Mouse (Mus musculus) liver, embryonic 13.5 days (tissue): ENCODE data around the gene Kif5a. TPM values are rescaled to one million over a fixed set of nuclear protein-coding genes. Genes with fewer than 3 reads are reported as not detected.

Experiments
- ATAC-seq: fragments of 200-750 bp; cut with Nextera tagmentation; 2 replicates; pipeline ENCODE4 v1.8.0; 2017; ENCODE audit warnings: low read depth, mild to moderate bottlenecking, moderate number of reproducible peaks, moderate library complexity
- DNase-seq: peaks from one replicate; pipeline ENCODE4 v3.0.0; 2022
- H3K27ac ChIP-seq: fragments of 300-500 bp; sonication (generic); 2 replicates; pipeline ENCODE4 v1.5.1; 2015; ENCODE audit warnings: moderate library complexity, mild to moderate bottlenecking, inconsistent platforms
- H3K27me3 ChIP-seq: fragments of 300-500 bp; sonication (generic); 2 replicates; pipeline ENCODE4 v1.6.1; 2015; ENCODE audit warnings: mild to moderate bottlenecking, inconsistent platforms
- H3K36me3 ChIP-seq: fragments of 300-500 bp; sonication (generic); 2 replicates; pipeline ENCODE4 v1.6.1; 2015; ENCODE audit warnings: mild to moderate bottlenecking, inconsistent platforms
- H3K4me1 ChIP-seq: fragments of 300-500 bp; sonication (generic); replicated peaks from 2 replicates; pipeline ENCODE4 v1.6.1; 2015; ENCODE audit warnings: inconsistent platforms
- H3K4me2 ChIP-seq: fragments of 300-500 bp; sonication (generic); 2 replicates; pipeline ENCODE4 v1.6.1; 2015; ENCODE audit warnings: inconsistent platforms, mild to moderate bottlenecking, moderate library complexity
- H3K4me3 ChIP-seq: fragments of 300-500 bp; sonication (generic); replicated peaks from 2 replicates; pipeline ENCODE4 v1.5.1; 2015; ENCODE audit warnings: mild to moderate bottlenecking, inconsistent platforms
- H3K9ac ChIP-seq: fragments of 300-500 bp; sonication (generic); 2 replicates; pipeline ENCODE4 v1.6.1; 2015; ENCODE audit warnings: mild to moderate bottlenecking, inconsistent platforms
- H3K9me3 ChIP-seq: fragments of 300-500 bp; sonication (generic); replicated peaks from 2 replicates; pipeline ENCODE4 v1.6.1; 2016; ENCODE audit warnings: inconsistent platforms
- WGBS: fragments of 180-500 bp; shearing (Covaris S2); methylation state at CpG from one replicate; pipeline ENCODE4 v1.1.7; 2015; ENCODE audit not compliant: insufficient replicate concordance; 5-methylcytosine and 5-hydroxymethylcytosine counted together
- polyA plus RNA-seq: library from polyadenylated mRNA; unstranded; fragments of >200 nt; fragmentation: Nextera tagmentation; extraction: Ambion mirVana; gene quantifications from 2 replicates; pipeline ENCODE4 v1.2.1, GENCODE M21; 2015

Kif5a gene
- polyA plus RNA-seq, 1 experiment from 2014 or later: 0.14 TPM

DNA sequence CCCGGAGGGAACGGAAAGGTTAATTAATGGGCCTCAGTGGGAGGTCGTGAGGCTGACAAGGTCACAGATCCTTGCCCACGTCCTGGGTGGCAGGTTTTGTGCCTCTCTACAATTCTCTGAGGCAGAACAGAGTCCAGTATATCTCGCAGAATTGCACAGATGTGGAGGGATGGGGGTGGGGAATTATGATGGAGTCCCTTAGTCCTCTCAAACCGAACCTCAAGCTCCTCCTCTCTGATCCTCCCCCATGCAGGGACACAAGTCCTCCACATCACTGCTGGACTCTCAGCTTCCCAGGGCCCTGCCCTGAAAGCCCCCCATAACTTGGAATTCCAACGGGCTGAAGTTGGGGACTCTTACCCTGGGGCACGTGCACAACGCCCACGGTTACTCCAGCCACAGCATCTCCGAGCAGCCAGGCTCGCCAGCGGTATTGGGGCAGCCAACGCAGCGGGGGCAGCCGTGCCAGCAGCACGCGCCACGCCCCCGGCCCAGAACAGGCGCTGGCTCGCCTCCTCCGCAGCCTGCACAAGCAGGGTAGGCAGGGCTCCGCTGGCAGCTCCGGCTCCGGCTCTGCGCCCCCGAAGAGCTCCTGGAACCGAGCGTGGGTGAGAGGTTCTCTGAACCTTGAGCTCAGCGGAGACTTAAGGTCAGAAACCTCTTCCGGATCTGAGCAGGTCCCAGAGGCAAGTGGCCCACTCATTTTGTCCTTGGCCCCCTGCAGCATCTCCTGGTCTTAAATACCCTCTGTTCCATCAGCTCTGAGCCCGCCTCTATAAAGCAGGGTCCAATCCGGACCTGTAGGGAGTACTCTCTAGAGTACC is 83.1 kb downstream of the Kif5a start, which contains the start of gene Slc26a10:
Gene Slc26a10 (minus strand): TSS at position 775 of the 824 bp plus-strand sequence.
- DNase-seq: no peak
- Histone ChIP-seq H3K4me3 (peak within 1 kb of the TSS; percentile 27), H3K4me2 (peak within 1 kb of the TSS; percentile 39), H3K27me3 (peaks cover 97% of the 10 kb centered on the region), H3K9me3 (no peaks in the 10 kb centered on the region), H3K9ac (peak within 1 kb of the TSS; percentile 12; the same call in 1 of the 2 replicates), H3K27ac (no peak within 1 kb of the TSS; the same call in 1 of the 2 replicates), H3K36me3 (no peaks in the 10 kb centered on the region), H3K4me1 (peaks cover 61% of the 10 kb centered on the region)
- ATAC-seq: no peak
- 4% methylated on average over 34 of the region's 34 CpGs for WGBS

DNA sequence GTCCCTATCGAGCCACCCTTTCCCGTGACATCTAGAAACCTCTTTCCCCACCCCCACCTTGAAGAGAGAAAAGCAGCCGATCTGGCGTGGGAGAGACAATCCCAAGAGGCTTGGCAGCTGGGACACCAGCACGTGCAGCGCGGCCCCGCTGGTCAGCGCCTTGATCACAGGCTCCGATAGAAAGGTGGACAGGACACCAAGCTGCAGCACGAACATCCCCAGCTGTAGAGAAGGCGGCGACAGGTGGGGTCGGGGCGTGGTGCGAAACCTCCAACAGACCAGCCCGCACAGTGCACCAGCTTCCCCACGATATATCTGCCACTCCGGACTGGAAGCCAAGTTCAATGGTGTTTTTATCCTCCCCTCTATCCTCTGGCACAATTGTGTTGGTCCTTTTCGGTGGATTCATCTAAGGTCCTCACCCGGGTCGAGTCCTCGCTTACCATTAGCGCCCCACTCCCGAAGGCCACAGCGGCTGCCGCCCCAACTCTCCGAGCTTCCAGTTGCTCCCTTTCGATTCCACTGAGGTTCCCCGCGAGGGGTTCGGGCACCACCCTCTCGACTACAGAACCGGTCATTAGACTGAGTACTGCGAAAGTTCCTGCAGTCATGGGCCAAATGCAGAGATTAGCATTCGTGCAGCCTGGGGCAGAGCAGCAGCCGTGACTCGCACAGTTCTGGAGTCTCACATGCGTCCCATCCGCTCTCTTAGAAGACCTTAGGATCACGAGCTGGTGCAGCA is 84.7 kb downstream of the Kif5a start:
- Histone ChIP-seq H3K4me2 (peak overlapping the region; percentile 72), H3K27me3 (peaks cover 93% of the 10 kb centered on the region), H3K9me3 (no peaks in the 10 kb centered on the region), H3K27ac (no peak overlapping the region), H3K9ac (peak overlapping the region; percentile 30), H3K36me3 (no peaks in the 10 kb centered on the region), H3K4me1 (peaks cover 49% of the 10 kb centered on the region), H3K4me3 (peak overlapping the region; percentile 48)
- ATAC-seq (no peak), DNase-seq (no peak)
- WGBS: 5% methylated on average over 41 of the region's 41 CpGs

DNA sequence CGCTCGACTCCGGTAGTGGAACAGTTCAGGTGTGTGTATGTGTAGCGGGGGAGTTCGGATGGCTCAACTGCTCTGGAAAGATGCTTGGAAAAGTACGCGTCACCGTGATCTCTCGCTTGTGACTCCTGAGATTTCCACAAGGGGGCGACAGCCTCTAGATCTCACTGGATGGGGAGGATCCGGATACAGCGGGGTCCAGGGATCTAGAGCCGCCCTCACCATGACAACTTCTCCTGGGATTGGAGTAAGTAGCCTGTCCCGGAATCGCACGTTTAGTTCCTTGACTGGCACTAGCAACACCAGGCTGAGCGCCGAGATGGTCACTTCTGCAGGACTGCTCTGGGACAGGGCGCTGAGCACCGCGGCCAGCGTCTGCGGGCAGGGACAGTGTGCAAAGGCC is 85.4 kb downstream of the Kif5a start:
- Histone ChIP-seq H3K9me3 (no peaks in the 10 kb centered on the region), H3K9ac (peak overlapping the region; percentile 30), H3K4me2 (peak overlapping the region; percentile 72), H3K27ac (no peak overlapping the region), H3K4me1 (peaks cover 44% of the 10 kb centered on the region), H3K36me3 (no peaks in the 10 kb centered on the region), H3K27me3 (peaks cover 86% of the 10 kb centered on the region), H3K4me3 (peak overlapping the region; percentile 48)
- WGBS: 2% methylated on average over 23 of the region's 23 CpGs
- ATAC-seq (peak; percentile 50), DNase-seq (peak; percentile 68)

DNA sequence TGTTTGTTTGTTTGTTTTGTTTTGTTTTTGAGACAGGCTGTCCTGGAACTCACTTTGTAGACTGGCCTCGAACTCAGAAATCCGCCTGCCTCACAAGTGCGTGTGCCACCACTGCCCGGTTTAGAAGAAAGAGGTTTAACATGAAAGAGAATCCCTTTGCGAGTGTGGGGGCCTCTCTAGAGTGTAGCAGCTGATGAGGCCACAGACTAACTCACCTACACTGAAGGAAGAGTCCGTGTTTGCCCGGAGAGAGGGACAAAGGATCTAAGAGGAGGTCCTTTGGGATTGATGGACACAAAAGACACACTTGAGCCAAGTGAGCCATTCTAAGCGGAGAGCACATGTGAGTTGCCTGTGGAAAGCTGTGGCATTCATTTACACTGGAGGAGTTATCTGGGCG is 85.9 kb downstream of the Kif5a start:
- Histone ChIP-seq H3K9me3 (no peaks in the 10 kb centered on the region), H3K36me3 (no peaks in the 10 kb centered on the region), H3K27me3 (peaks cover 82% of the 10 kb centered on the region), H3K9ac (no peak overlapping the region), H3K27ac (no peak overlapping the region), H3K4me3 (peak overlapping the region; percentile 48), H3K4me1 (peaks cover 44% of the 10 kb centered on the region), H3K4me2 (peak overlapping the region; percentile 72)
- no peak for DNase-seq
- ATAC-seq: no peak
- 24% methylated on average over 9 of the region's 9 CpGs for WGBS

DNA sequence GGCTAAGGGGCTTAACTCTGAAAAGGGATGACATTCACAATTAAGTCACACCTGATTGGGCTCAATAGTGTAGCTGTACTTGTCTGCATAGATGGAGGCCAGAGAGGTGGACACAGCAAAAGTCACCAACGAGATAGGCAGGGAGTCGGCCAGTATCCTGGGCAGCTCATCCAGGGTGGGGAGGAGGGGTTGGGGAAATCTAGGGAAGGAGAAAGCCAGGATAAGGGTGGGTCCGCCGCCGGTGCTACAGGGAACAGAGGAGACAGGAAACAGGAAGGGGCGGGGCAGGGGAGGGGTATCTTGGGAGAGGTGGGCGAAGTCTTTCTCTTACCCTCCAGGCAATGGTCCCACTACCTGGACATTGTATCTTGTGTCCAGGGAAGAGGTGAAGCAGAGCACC is 86.4 kb downstream of the Kif5a start:
- peak overlapping the region; percentile 72 for H3K4me2 ChIP-seq
- H3K36me3 ChIP-seq: peaks cover 3% of the 10 kb centered on the region; the same call in 1 of the 2 replicates
- ATAC-seq: no peak
- H3K27me3 ChIP-seq: peaks cover 81% of the 10 kb centered on the region
- no peak overlapping the region for H3K9ac ChIP-seq
- no peak overlapping the region for H3K27ac ChIP-seq
- no peaks in the 10 kb centered on the region for H3K9me3 ChIP-seq
- H3K4me3 ChIP-seq: peak overlapping the region; percentile 48; the same call in 1 of the 2 replicates
- DNase-seq: no peak
- peaks cover 44% of the 10 kb centered on the region for H3K4me1 ChIP-seq
- WGBS: 4% methylated on average over 7 of the region's 7 CpGs

DNA sequence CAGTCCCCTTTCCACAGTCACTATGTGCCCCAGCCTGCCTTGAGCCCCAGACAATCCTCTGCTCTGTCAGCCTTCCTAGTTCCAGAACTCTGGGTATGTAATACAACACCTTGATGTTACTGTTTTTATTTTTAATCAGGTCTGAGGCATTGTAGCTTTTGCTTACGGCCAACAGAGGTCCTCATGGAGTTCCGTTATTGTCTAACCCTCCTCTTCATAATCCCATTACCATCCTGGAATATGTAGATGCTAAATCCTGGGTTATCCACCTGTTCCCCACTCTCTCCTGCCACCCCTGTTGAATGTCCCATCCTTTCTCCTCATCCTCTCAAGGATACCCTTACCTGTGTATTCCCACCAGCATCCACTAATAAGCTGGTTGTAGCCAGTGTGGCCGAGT is 86.9 kb downstream of the Kif5a start:
- Histone ChIP-seq H3K9ac (no peak overlapping the region), H3K36me3 (peaks cover 6% of the 10 kb centered on the region; the same call in 1 of the 2 replicates), H3K4me3 (no peak overlapping the region), H3K4me1 (peaks cover 45% of the 10 kb centered on the region), H3K9me3 (no peaks in the 10 kb centered on the region), H3K27ac (no peak overlapping the region), H3K27me3 (peaks cover 79% of the 10 kb centered on the region), H3K4me2 (no peak overlapping the region)
- WGBS: 48% methylated on average over 3 of the region's 3 CpGs
- no peak for DNase-seq
- no peak for ATAC-seq

Other genes starting within 250 kb of the Kif5a start
- 65.7 and 75.6 TPM in 2 replicates for gene Tsfm, start 232.5 kb downstream of the Kif5a start, polyA plus RNA-seq
- gene Mettl1, start 221.9 kb downstream of the Kif5a start, polyA plus RNA-seq: 28.3 and 29.5 TPM in 2 replicates
- 0.07 and 0.14 TPM in 2 replicates for gene Eef1akmt3, start 221.8 kb downstream of the Kif5a start, polyA plus RNA-seq
- not detected in 2 replicates for gene Cyp27b1, start 215.1 kb downstream of the Kif5a start, polyA plus RNA-seq
- 0.07 TPM in 1 of 2 replicates, not detected in the other for gene March9, start 203.2 kb downstream of the Kif5a start, polyA plus RNA-seq
- gene Cdk4, start 199.8 kb downstream of the Kif5a start, polyA plus RNA-seq: 645 and 664 TPM in 2 replicates
- 69.4 and 77.7 TPM in 2 replicates for gene Tspan31, start 193.1 kb downstream of the Kif5a start, polyA plus RNA-seq
- gene Agap2, start 188.1 kb downstream of the Kif5a start, polyA plus RNA-seq: 0.41 and 0.85 TPM in 2 replicates
- gene Os9, start 142.2 kb downstream of the Kif5a start, polyA plus RNA-seq: 45.6 and 49.0 TPM in 2 replicates
- gene B4galnt1, start 98.1 kb downstream of the Kif5a start, polyA plus RNA-seq: 9.3 and 11.0 TPM in 2 replicates
- 1.8 and 2.1 TPM in 2 replicates for gene Slc26a10, start 82.7 kb downstream of the Kif5a start, polyA plus RNA-seq
- gene Arhgef25, start 73.3 kb downstream of the Kif5a start, polyA plus RNA-seq: 8.1 and 8.2 TPM in 2 replicates
- gene Dtx3, start 67.6 kb downstream of the Kif5a start, polyA plus RNA-seq: 16.8 and 19.3 TPM in 2 replicates
- 39.8 and 45.8 TPM in 2 replicates for gene Pip4k2c, start 51.8 kb downstream of the Kif5a start, polyA plus RNA-seq
- gene Dctn2, start 3.0 kb upstream of the Kif5a start, polyA plus RNA-seq: 80.0 and 80.1 TPM in 2 replicates
- 5.9 and 6.5 TPM in 2 replicates for gene Mbd6, start 25.7 kb upstream of the Kif5a start, polyA plus RNA-seq
- 150 and 166 TPM in 2 replicates for gene Mars, start 48.4 kb upstream of the Kif5a start, polyA plus RNA-seq
- gene Arhgap9, start 58.6 kb upstream of the Kif5a start, polyA plus RNA-seq: 14.0 and 15.1 TPM in 2 replicates
- gene Gli1, start 78.6 kb upstream of the Kif5a start, polyA plus RNA-seq: 0.21 and 0.31 TPM in 2 replicates
- 0.32 and 0.38 TPM in 2 replicates for gene Inhbe, start 91.1 kb upstream of the Kif5a start, polyA plus RNA-seq
- 1.6 and 2.0 TPM in 2 replicates for gene Inhbc, start 107.1 kb upstream of the Kif5a start, polyA plus RNA-seq
- gene R3hdm2, start 117.0 kb upstream of the Kif5a start, polyA plus RNA-seq: 14.4 and 15.3 TPM in 2 replicates
- gene Stac3, start 238.3 kb upstream of the Kif5a start, polyA plus RNA-seq: 0.17 and 0.47 TPM in 2 replicates